Mouse (Mus musculus): ENCODE results near the gene Zfp1. TPM values are rescaled to one million over a fixed set of nuclear protein-coding genes. Genes with fewer than 3 reads are reported as not detected.
A peak's percentile ranks its signal among the peaks of the same experiment; 100 is the strongest.

Zfp1 gene
- polyA plus RNA-seq, 1 experiment: 9.7 TPM

DNA sequence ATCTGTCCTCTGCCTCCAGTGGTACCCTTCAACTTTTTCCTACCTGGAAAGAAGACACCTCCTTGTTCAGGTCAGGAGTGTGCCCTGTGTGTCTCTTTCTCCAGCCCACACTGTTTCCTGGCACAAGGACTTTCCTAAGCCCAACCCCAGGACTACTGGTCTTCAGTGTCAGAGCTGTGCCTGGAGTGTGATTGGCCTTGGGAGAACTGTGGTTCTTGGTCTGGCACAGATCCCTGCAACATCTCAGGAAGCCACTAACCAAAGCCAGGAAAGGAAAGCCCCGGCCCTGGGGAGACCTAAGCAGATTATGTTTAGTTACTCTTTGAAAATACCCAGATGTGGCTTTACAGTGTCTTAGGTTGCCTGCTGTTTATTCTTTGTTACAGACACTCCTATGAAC is 23.3 kb upstream of the Zfp1 start:
- TF ChIP-seq CTCF (IDR thresholded peaks at IDR 0.05; ENCODE audit: control insufficient read depth, insufficient read depth, low read length) (no peak), POLR2A (IDR thresholded peaks at IDR 0.05; ENCODE audit: borderline replicate concordance, control insufficient read depth, low read depth, low read length) (no peak)
- H3K4me3 ChIP-seq (replicated peaks; ENCODE audit: control insufficient read depth, low read depth, low read length): no peak overlapping the region
- no peak overlapping the region for H3K27ac ChIP-seq (ENCODE audit: control insufficient read depth, insufficient read depth, low read depth, low read length, poor library complexity)
- 3% methylated on average over 1 of the region's 1 CpGs for WGBS
- H3K4me1 ChIP-seq (ENCODE audit: control insufficient read depth, insufficient read depth, low read length): no peaks in the 10 kb centered on the region; the same call in 1 of the 2 replicates

DNA sequence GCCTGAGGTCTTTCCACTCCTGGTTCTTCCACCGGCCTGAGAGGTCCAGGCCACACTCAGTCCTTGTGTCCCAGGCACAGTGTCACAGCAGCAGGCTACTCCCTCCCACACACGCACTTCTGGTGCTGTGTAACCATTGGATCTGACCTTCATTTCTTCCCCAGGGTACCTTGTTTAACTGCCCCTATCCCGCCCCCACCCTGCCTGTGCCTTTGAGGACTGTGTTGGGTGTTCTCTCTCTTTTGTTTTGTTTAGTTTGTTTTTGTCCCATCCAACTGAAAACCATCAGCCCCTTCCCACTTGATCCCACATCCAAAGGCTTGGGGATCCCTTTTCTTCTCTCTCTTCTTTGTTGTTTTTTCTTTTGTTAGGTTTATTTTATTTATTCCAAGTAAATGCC is 21.1 kb upstream of the Zfp1 start:
- WGBS: 82% methylated on average over 3 of the region's 3 CpGs
- H3K27ac ChIP-seq (ENCODE audit: control insufficient read depth, insufficient read depth, low read depth, low read length, poor library complexity): no peak overlapping the region
- H3K4me1 ChIP-seq (ENCODE audit: control insufficient read depth, insufficient read depth, low read length): no peaks in the 10 kb centered on the region; the same call in 1 of the 2 replicates
- H3K4me3 ChIP-seq (replicated peaks; ENCODE audit: control insufficient read depth, low read depth, low read length): no peak overlapping the region
- no peak for TF ChIP-seq POLR2A (IDR thresholded peaks at IDR 0.05; ENCODE audit: borderline replicate concordance, control insufficient read depth, low read depth, low read length)
- TF ChIP-seq CTCF (IDR thresholded peaks at IDR 0.05; ENCODE audit: control insufficient read depth, insufficient read depth, low read length): no peak

DNA sequence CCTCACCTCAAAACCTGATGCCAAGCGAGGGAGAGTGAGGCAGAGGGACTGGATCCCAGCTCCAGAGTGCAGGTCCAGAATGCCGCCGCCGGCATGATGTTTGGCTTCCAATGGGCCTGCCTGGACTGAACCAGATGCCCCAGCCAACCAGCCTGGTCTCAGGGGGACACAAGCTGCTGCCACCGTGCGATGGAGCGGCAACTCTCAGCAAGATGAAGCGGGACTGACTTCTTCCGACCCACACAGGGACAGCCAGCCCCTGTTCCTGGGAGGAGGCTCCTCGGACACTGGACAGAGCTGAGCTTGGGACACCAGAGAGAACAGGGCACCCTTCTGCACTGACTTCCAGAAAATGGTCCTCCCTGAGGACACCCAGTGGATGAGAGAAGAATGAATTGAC is 20.6 kb upstream of the Zfp1 start:
- 83% methylated on average over 10 of the region's 10 CpGs for WGBS
- TF ChIP-seq POLR2A (IDR thresholded peaks at IDR 0.05; ENCODE audit: borderline replicate concordance, control insufficient read depth, low read depth, low read length) (no peak), CTCF (IDR thresholded peaks at IDR 0.05; ENCODE audit: control insufficient read depth, insufficient read depth, low read length) (no peak)
- H3K4me3 ChIP-seq (replicated peaks; ENCODE audit: control insufficient read depth, low read depth, low read length): no peak overlapping the region
- no peaks in the 10 kb centered on the region; the same call in 1 of the 2 replicates for H3K4me1 ChIP-seq (ENCODE audit: control insufficient read depth, insufficient read depth, low read length)
- no peak overlapping the region for H3K27ac ChIP-seq (ENCODE audit: control insufficient read depth, insufficient read depth, low read depth, low read length, poor library complexity)

DNA sequence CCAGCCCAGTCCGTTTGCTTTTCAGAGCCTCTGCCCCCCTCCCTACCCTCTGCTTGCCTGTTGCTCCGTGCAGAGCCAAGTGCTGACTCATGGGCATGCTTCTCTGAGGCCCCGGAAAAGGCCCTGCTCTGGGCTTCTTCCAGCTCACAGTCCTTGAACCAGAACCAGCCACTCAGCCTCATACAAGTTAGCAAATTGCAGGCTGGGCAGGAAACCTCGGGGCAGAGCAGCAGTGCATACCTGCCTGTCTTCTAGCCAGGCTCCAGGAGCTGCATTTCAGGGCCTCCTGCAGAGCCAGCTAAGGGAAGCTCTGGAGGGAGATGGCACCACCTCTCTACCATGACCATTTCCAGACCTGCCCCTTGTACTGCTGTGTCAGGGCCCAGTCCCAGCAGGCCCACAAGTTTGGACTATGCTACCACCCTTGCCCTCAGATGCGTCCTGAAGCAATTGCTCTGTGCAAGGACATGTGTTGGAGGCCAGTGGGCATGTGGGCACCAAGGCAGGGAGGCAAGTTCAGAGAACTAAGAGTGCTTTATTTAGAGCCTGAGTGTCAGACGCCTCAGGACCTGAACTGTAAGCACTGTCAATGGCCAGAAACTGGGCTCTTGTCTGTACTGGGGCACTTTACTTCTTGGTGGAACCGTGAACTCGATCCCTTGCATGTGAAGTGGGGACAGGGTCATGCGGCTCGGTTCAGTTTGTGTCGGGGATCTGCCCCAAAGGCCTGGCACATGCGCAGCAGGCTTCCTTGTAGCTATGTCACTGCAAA is 18.9 kb upstream of the Zfp1 start:
- no peak overlapping the region for H3K4me3 ChIP-seq (replicated peaks; ENCODE audit: control insufficient read depth, low read depth, low read length)
- no peaks in the 10 kb centered on the region; the same call in 1 of the 2 replicates for H3K4me1 ChIP-seq (ENCODE audit: control insufficient read depth, insufficient read depth, low read length)
- H3K27ac ChIP-seq (ENCODE audit: control insufficient read depth, insufficient read depth, low read depth, low read length, poor library complexity): no peak overlapping the region
- TF ChIP-seq CTCF (IDR thresholded peaks at IDR 0.05; ENCODE audit: control insufficient read depth, insufficient read depth, low read length) (no peak), POLR2A (IDR thresholded peaks at IDR 0.05; ENCODE audit: borderline replicate concordance, control insufficient read depth, low read depth, low read length) (no peak)
- WGBS: 52% methylated on average over 12 of the region's 12 CpGs

DNA sequence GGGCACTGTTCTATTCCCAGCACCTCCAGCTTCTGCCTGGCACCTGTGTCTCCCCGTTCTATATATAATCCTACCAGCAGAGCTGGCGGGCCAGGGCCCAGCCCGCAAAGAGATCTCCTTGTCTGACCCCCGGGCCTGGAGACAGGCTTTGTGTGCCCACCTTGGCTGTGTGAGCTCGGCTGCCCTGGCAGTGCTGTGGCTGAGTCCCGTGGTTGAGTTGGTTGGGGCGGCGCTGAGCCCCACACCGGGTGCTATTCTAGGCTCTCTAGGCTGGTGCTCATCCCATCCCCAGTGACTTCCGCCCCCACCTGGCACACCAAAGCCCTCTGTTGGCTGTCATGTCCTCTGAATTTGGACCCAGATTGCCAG is 18.4 kb upstream of the Zfp1 start:
- no peak overlapping the region for H3K27ac ChIP-seq (ENCODE audit: control insufficient read depth, insufficient read depth, low read depth, low read length, poor library complexity)
- no peaks in the 10 kb centered on the region; the same call in 1 of the 2 replicates for H3K4me1 ChIP-seq (ENCODE audit: control insufficient read depth, insufficient read depth, low read length)
- no peak overlapping the region for H3K4me3 ChIP-seq (replicated peaks; ENCODE audit: control insufficient read depth, low read depth, low read length)
- TF ChIP-seq CTCF (IDR thresholded peaks at IDR 0.05; ENCODE audit: control insufficient read depth, insufficient read depth, low read length) (no peak), POLR2A (IDR thresholded peaks at IDR 0.05; ENCODE audit: borderline replicate concordance, control insufficient read depth, low read depth, low read length) (no peak)
- WGBS: 70% methylated on average over 10 of the region's 10 CpGs

DNA sequence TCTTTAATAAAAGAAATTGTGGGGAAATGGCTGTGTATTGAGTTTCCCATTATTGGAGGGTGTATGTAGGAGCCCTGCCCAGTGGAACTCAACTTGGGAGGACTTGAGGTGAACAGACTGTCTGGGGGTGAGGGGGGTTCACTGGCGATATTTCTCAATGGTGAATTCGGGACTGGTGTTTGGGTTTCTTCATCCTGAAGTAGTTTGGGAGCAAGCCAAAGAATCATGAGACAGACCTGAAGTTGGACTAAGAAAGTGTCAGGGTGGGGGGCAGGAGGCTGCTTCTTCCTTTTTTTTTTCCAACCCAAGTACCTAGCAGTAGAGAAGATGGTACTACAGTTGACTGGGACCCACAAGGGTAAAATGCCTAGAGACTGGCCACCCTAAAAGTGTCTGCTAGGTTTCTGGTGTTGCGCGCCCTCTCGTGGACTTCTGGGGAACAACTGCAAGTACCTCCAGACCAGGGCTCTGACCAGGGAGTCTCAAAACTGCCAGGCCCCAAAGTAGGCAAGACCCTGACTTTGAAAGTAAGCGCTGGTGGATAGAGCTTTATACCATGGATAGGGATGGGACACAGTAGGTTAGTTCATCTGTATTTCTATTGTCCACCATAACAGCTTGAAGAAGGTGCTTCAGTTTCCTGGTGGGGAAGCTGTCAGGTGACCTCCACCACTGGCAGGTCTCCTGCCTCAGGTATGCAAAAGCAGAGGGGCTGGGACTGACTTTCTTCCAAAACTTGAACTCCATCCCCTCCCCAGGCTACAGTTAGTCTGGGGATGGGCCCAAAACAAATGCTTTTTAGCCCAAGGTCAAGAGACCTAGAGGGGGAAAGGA is 17.3 kb upstream of the Zfp1 start:
- WGBS: 16% methylated on average over 6 of the region's 6 CpGs
- no peaks in the 10 kb centered on the region; the same call in 1 of the 2 replicates for H3K4me1 ChIP-seq (ENCODE audit: control insufficient read depth, insufficient read depth, low read length)
- no peak for TF ChIP-seq POLR2A (IDR thresholded peaks at IDR 0.05; ENCODE audit: borderline replicate concordance, control insufficient read depth, low read depth, low read length)
- TF ChIP-seq CTCF (IDR thresholded peaks at IDR 0.05; ENCODE audit: control insufficient read depth, insufficient read depth, low read length): peak; percentile 87
- H3K27ac ChIP-seq (ENCODE audit: control insufficient read depth, insufficient read depth, low read depth, low read length, poor library complexity): no peak overlapping the region
- H3K4me3 ChIP-seq (replicated peaks; ENCODE audit: control insufficient read depth, low read depth, low read length): no peak overlapping the region

DNA sequence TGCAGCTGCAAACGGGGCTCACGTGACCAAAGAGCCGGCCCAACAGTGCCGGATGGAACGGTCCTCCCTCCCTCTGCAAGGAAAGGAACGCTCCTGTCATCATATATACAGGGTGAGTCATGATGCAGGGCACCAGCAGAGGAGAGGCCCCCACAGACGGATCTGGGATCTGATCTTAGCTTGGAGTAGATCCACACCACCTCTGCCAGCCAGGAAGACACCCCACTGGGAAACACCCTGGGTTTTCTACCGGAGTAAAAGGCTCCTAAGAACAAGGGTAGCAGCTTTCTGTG is 16.7 kb upstream of the Zfp1 start:
- no peak overlapping the region for H3K4me3 ChIP-seq (replicated peaks; ENCODE audit: control insufficient read depth, low read depth, low read length)
- no peaks in the 10 kb centered on the region; the same call in 1 of the 2 replicates for H3K4me1 ChIP-seq (ENCODE audit: control insufficient read depth, insufficient read depth, low read length)
- no peak overlapping the region for H3K27ac ChIP-seq (ENCODE audit: control insufficient read depth, insufficient read depth, low read depth, low read length, poor library complexity)
- WGBS: 61% methylated on average over 8 of the region's 8 CpGs
- TF ChIP-seq POLR2A (IDR thresholded peaks at IDR 0.05; ENCODE audit: borderline replicate concordance, control insufficient read depth, low read depth, low read length): no peak
- no peak for TF ChIP-seq CTCF (IDR thresholded peaks at IDR 0.05; ENCODE audit: control insufficient read depth, insufficient read depth, low read length)

DNA sequence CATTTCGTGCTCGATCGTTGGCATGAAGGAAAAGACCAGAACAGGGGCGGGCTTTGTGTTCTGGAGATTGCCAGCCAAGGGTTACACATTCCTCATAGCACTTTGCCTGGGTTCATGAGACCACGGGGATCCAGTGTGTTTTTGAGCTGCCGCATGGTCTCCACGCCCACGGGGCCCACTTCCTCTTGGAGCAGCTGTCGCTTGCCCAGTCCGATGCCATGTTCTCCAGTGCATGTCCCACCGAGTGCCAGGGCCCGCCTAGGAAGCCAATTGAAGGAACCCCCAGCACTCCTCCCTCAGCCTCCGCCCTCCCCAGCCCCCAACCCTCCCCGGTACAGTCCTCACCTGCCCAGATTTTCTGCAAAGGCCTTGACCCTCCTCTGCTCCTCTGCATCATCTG is 16.3 kb upstream of the Zfp1 start:
- Histone ChIP-seq H3K27ac (ENCODE audit: control insufficient read depth, insufficient read depth, low read depth, low read length, poor library complexity) (no peak overlapping the region), H3K4me1 (ENCODE audit: control insufficient read depth, insufficient read depth, low read length) (no peaks in the 10 kb centered on the region; the same call in 1 of the 2 replicates), H3K4me3 (replicated peaks; ENCODE audit: control insufficient read depth, low read depth, low read length) (no peak overlapping the region)
- WGBS: 64% methylated on average over 14 of the region's 14 CpGs
- TF ChIP-seq POLR2A (IDR thresholded peaks at IDR 0.05; ENCODE audit: borderline replicate concordance, control insufficient read depth, low read depth, low read length) (no peak), CTCF (IDR thresholded peaks at IDR 0.05; ENCODE audit: control insufficient read depth, insufficient read depth, low read length) (no peak)

Data from bone marrow, adult 2 months (tissue).